Mouse (Mus musculus): ENCODE measurements at regions not wholly inside any gene's neighbourhood (a gene's known extent, or its start where the extent isn't known, plus 50 kb on each side); places are given as distances from the start of the nearest gene placed in this dataset.

- no peak for DNase-seq (ENCODE audit: extremely low spot score, low read depth, low spot score)
Observed at GRCm38 (mm10) chr11:110588280-110588679, 189.4 kb downstream of the Map2k6 start.

DNA sequence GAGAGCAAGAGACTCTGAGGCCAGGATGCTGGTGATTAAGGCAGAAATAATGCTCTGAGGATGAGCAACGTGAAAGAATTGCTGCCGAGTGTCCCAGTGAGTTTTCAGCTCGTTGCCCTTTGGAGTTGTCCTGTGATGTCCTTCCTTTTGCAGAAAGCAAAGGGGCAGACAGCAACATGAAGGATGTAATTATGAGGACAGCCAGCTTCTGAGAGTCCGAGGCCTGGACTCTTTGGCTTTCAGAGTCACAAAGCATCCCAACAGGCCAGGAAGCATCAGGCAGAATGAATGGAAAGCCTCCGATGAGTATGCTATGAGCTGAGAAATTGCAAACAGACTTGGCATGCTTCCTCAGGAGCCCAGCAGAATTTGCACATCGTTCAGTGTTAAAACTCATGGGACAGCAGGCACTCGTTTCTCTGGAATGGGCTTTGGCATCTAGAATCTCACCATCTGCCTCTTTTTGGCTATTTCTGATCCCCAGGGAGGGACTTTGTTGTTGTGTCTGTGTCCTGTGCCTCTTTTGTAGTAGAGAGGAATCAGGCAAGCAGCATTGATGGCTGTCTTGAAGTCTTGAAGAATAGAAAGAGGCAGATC, 196.4 kb downstream of the Map2k6 start:
- DNase-seq (ENCODE audit: extremely low spot score, low read depth, low spot score): no peak

GRCm38 (mm10) chr11:110605041-110605882, 206.3 kb downstream of the Map2k6 start:
- DNase-seq (ENCODE audit: extremely low spot score, low read depth, low spot score): no peak

GRCm38 (mm10) chr11:110609276-110609675, 210.4 kb downstream of the Map2k6 start:
- no peak for DNase-seq (ENCODE audit: extremely low spot score, low read depth, low spot score)

DNA sequence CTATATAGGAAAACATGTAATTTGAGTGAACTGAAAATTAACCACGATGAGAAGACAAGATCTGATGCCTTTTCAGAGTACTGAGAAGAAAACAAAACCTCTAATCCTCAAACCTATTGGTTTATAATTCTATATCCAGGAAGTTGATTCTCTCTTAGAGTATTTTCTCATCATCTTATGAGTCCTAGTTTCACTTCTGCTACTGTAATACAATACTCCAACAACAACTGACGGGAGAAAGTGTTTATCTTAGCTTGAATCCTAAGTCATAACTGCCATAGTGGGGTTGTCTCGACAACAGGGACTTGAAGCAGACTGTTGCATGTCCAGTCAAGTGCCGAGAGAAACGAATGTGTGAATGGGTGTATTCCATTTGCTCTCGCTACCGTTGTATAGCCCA, 211.9 kb downstream of the Map2k6 start:
- DNase-seq (ENCODE audit: extremely low spot score, low read depth, low spot score): no peak

GRCm38 (mm10) chr11:110632001-110632400, 233.1 kb downstream of the Map2k6 start:
- no peak for DNase-seq (ENCODE audit: extremely low spot score, low read depth, low spot score)

GRCm38 (mm10) chr11:110633351-110633750, 234.4 kb downstream of the Map2k6 start:
- no peak for DNase-seq (ENCODE audit: extremely low spot score, low read depth, low spot score)

DNA sequence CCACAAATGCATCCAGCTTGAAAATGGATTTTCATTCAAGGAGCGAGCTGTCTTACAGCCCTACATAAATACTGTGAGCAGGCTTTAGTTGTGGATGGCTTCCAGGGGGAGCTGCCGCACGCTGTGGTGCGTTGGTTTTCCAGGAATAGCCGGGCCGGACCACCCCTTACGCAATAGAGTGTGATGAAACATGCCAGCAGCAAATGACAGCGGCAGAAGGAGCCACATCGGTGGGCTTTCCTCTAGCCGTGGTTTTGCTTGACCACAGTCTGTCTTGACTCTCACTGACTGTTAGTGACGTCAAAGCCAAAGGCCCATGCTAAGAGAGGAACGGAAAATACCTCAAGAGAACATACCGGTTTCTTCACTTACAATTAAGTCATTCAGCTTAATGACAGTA, 243.6 kb downstream of the Map2k6 start:
- DNase-seq (ENCODE audit: extremely low spot score, low read depth, low spot score): no peak

GRCm38 (mm10) chr11:110649575-110650210, 250.8 kb downstream of the Map2k6 start:
- DNase-seq (ENCODE audit: extremely low spot score, low read depth, low spot score): peak; percentile 47

DNA sequence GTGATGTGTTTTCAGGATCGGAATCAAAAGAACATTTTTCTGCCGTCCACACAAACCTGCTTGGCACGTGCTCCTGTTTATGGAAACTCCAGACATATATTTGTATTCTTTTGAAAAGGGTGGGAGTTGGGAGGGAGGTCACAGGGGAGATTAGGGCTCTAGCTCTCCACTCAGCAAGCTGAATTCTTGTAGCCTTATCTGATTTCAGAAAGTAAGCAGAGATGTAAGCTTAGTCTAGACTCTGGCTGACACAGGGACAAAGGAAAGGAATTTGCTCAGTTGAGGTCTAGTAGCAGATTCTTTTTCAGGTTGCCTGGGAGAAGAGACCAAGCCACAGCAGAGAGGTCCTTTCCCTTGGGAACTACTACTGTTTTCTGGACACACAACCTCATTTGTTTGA, 253.1 kb downstream of the Map2k6 start:
- DNase-seq (ENCODE audit: extremely low spot score, low read depth, low spot score): no peak

DNA sequence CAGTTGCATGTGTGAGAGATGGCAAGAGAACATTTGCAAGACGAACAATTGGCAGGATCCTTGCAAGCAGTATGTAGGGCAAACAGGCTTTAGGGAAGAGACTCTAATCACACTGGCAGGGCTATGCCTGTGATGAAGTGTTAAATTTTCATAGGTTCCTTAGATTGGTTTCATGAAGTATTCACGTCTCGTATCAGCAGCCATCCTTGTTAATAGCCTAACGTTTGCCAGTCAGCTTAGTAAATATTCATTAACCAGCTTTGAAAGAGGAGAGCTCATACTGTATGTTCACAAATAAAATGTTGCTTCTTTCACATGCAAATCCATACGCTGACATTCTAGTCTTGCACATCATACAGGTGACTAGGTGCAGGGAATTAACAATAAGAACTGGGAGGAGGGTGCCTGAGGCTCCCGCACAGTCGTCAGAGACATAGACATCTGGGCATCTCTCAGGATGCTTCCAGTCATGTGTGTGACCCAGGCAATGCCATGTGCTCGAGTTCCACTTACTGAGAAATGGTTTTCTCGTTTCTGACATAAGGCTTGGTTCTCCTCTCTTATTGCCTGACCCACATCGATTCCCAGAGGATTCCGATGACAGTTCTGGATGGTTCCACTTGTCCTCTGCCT, 257.7 kb downstream of the Map2k6 start:
- DNase-seq (ENCODE audit: extremely low spot score, low read depth, low spot score): no peak

DNA sequence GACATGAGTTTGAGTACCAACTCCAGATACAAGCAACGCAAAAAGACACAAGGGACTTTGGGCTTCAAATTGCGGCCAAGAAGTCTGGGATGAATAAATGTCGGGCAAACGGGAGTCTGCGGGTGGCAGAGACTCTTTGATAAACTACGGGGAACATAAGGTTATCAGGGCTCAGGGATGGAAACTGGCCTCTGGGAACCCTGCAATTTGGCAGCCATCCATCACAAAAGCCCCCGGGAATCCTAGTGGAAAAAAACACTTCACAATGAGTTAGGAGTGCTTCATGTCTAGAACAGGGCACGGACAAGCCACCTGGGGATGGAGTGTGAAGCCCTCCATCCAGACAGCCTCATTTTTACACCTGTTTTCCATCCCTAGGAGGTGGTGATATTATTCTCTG, 258.9 kb downstream of the Map2k6 start:
- no peak for DNase-seq (ENCODE audit: extremely low spot score, low read depth, low spot score)

GRCm38 (mm10) chr11:110670626-110671508, 271.9 kb downstream of the Map2k6 start:
- no peak for DNase-seq (ENCODE audit: extremely low spot score, low read depth, low spot score)

- DNase-seq (ENCODE audit: extremely low spot score, low read depth, low spot score): no peak
Observed at GRCm38 (mm10) chr11:110672941-110673340, 274.0 kb downstream of the Map2k6 start.

GRCm38 (mm10) chr11:110692824-110693223, 275.0 kb upstream of the Kcnj16 start:
- no peak for DNase-seq (ENCODE audit: extremely low spot score, low read depth, low spot score)

- no peak for DNase-seq (ENCODE audit: extremely low spot score, low read depth, low spot score)
Observed at GRCm38 (mm10) chr11:110697067-110697466, 270.8 kb upstream of the Kcnj16 start.

GRCm38 (mm10) chr11:110698342-110698741, 269.5 kb upstream of the Kcnj16 start:
- no peak for DNase-seq (ENCODE audit: extremely low spot score, low read depth, low spot score)

DNA sequence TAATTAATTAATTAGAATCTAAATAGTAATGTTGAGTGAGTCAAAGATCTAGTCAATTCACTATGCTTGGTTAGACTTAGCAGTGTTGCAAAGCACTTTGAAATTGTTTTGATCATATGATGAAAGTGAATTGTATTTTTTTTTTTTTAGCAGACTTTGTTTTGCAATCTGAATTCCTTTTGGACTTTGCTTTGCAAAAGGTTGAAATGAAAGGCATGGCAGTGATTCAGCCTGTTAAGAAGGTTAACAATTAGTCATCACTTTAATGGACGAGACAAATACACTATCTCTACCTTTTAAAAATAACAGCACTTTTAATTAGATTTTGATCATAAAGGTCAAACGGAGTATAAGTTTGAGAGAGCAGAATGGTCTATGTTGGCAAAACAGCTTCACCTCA, 266.9 kb upstream of the Kcnj16 start:
- no peak for DNase-seq (ENCODE audit: extremely low spot score, low read depth, low spot score)

GRCm38 (mm10) chr11:110702119-110702518, 265.7 kb upstream of the Kcnj16 start:
- no peak for DNase-seq (ENCODE audit: extremely low spot score, low read depth, low spot score)

GRCm38 (mm10) chr11:110703511-110703910, 264.3 kb upstream of the Kcnj16 start:
- no peak for DNase-seq (ENCODE audit: extremely low spot score, low read depth, low spot score)

GRCm38 (mm10) chr11:110707328-110707727, 260.5 kb upstream of the Kcnj16 start:
- DNase-seq (ENCODE audit: extremely low spot score, low read depth, low spot score): no peak
